Comparison of ENCODE assay signal across 8 mouse cellular contexts in the genomic region with DNA sequence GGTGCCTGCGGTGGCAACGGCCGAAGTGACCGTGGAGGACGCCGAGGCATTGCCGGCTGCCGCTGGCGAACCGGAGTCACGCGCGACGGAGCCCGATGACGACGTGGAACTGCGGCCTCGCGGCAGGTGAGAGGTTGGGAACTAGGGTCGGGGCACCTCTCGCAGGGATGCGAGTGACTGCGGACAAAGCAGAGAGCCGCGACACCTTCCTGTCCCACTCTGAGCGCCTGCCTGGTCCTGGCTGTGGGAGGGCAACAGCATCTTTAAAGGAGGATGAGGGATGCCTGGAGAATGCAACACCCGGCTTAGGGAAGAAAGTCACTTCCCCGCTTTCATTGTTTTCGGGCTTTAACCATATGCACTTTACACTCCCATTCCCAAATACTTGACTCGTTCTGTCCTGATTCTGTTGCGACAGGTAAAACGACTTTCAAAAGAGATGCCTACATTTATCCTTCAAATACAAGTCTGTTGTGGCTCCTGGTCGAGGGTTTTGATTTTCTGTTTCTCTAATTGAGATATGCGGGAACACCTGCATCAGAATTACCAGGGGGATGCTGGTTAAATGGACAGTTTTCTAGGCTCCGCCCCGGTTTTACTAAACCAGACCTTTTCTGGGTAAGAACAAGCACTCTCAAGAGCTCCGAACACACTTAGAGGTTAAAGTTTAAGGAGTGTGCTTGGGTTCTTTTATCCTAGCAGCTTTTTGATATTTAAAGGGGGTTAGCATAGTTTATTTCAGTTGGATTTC. TPM values are rescaled to one million over a fixed set of nuclear protein-coding genes. Genes with fewer than 3 reads are reported as not detected.
DNase-seq lines count a peak whose midpoint lies in the region; ATAC-seq and TF ChIP-seq lines count a peak whose summit lies in the region.

No protein-coding gene starts in this region.

- peaks cover 16% of the 10 kb centered on the region for H3K79me2 ChIP-seq in myocyte (ENCODE audit: control insufficient read depth, insufficient read depth)

- peak overlapping the region; percentile 82 for H3K9ac ChIP-seq in forebrain, embryonic 11.5 days (ENCODE audit: low read length)
- H3K9ac ChIP-seq in limb, embryonic 11.5 days (ENCODE audit: low read length): peak overlapping the region; percentile 78

- H3ac ChIP-seq in myocyte (ENCODE audit: control insufficient read depth, insufficient read length): peak overlapping the region; percentile 37

- ATAC-seq in forebrain, embryonic 11.5 days (replicated peaks; ENCODE audit: low FRiP score): no peak
- no peak for ATAC-seq in limb, embryonic 11.5 days (ENCODE audit: insufficient number of reproducible peaks, low FRiP score, low TSS enrichment, low read depth)

- H3K36me3 ChIP-seq in forebrain, embryonic 11.5 days (ENCODE audit: control insufficient read depth, insufficient read depth, low read length): no peaks in the 10 kb centered on the region
- H3K36me3 ChIP-seq in limb, embryonic 11.5 days (ENCODE audit: control insufficient read depth, insufficient read depth, low read length): no peaks in the 10 kb centered on the region
- no peaks in the 10 kb centered on the region for H3K36me3 ChIP-seq in myocyte (ENCODE audit: control insufficient read depth, insufficient read depth)

- 1% methylated on average over 38 of the region's 38 CpGs for WGBS in forebrain, embryonic 11.5 days
- 1% methylated on average over 38 of the region's 38 CpGs for WGBS in limb, embryonic 11.5 days

- H3K4me2 ChIP-seq in forebrain, embryonic 11.5 days (ENCODE audit: low read depth, low read length, severe bottlenecking): peak overlapping the region; percentile 71
- peak overlapping the region; percentile 68 for H3K4me2 ChIP-seq in limb, embryonic 11.5 days (ENCODE audit: low read depth, severe bottlenecking)
- peak overlapping the region; percentile 88 for H3K4me2 ChIP-seq in myocyte (ENCODE audit: low read depth)

- H3K27ac ChIP-seq in forebrain, embryonic 11.5 days (ENCODE audit: low read depth, low read length): peak overlapping the region; percentile 70
- no peak overlapping the region; the same call in 1 of the 2 replicates for H3K27ac ChIP-seq in limb, embryonic 11.5 days (replicated peaks; ENCODE audit: low read depth, low read length)

- no peak for TF ChIP-seq POLR2A in myocyte (IDR thresholded peaks at IDR 0.05; ENCODE audit: insufficient read length, low read depth)

- no peaks in the 10 kb centered on the region for H3K9me3 ChIP-seq in forebrain, embryonic 11.5 days (ENCODE audit: control insufficient read depth, low read length)
- H3K9me3 ChIP-seq in limb, embryonic 11.5 days (ENCODE audit: control insufficient read depth, low read length): no peaks in the 10 kb centered on the region

- peak; percentile 60 for DNase-seq in heart, adult 11 months
- DNase-seq in heart, postnatal 4 days: no peak
- peak; percentile 17 for DNase-seq in urinary bladder, postnatal 14 days (ENCODE audit: low spot score)
- DNase-seq in urinary bladder, postnatal 10 days (ENCODE audit: low spot score): no peak
- no peak for DNase-seq in forebrain, embryonic 11.5 days (ENCODE audit: low spot score)
- peak; percentile 41 for DNase-seq in limb, embryonic 11.5 days (ENCODE audit: low spot score)
- no peak for DNase-seq in layer of hippocampus, adult 9-10 months (ENCODE audit: low spot score)

- peak overlapping the region; percentile 89 for H3K4me3 ChIP-seq in forebrain, embryonic 11.5 days (ENCODE audit: low read depth, low read length)
- H3K4me3 ChIP-seq in limb, embryonic 11.5 days (ENCODE audit: low read depth, low read length): peak overlapping the region; percentile 89
- peak overlapping the region; percentile 45 for H3K4me3 ChIP-seq in myocyte

- no peaks in the 10 kb centered on the region for H3K27me3 ChIP-seq in forebrain, embryonic 11.5 days (ENCODE audit: control insufficient read depth, insufficient read depth, low read length)
- no peaks in the 10 kb centered on the region for H3K27me3 ChIP-seq in limb, embryonic 11.5 days (ENCODE audit: control insufficient read depth, insufficient read depth, low read length)
- no peaks in the 10 kb centered on the region for H3K27me3 ChIP-seq in myocyte (ENCODE audit: control insufficient read depth, insufficient read depth, insufficient read length)

- no peaks in the 10 kb centered on the region; the same call in 1 of the 2 replicates for H3K4me1 ChIP-seq in forebrain, embryonic 11.5 days (replicated peaks; ENCODE audit: control insufficient read depth, insufficient read depth, low read length)
- H3K4me1 ChIP-seq in limb, embryonic 11.5 days (ENCODE audit: control insufficient read depth, insufficient read depth, low read length): peaks cover 7% of the 10 kb centered on the region

TF ChIP-seq in myocyte, 11 proteins besides CTCF, POLR2A, EP300 and RAD21:
- TF ChIP-seq USF1 (IDR thresholded peaks at IDR 0.05; ENCODE audit: low read depth) (no peak), E2F4 (IDR thresholded peaks at IDR 0.05; ENCODE audit: insufficient read depth) (no peak), MYOG (IDR thresholded peaks at IDR 0.05; ENCODE audit: control insufficient read depth in 1 of 3, insufficient read depth in 1 of 3, insufficient read length in 2 of 3, low read depth in 2 of 3) (no peak), TCF12 (IDR thresholded peaks at IDR 0.05; ENCODE audit: insufficient read depth, poor library complexity, severe bottlenecking) (no peak), MAX (IDR thresholded peaks at IDR 0.05; ENCODE audit: low read depth) (no peak), POLR2AphosphoS2 (IDR thresholded peaks at IDR 0.05; ENCODE audit: insufficient read length, low read depth) (no peak), CEBPB (IDR thresholded peaks at IDR 0.05; ENCODE audit: insufficient read depth, poor library complexity, severe bottlenecking) (no peak), REST (IDR thresholded peaks at IDR 0.05; ENCODE audit: insufficient read depth, insufficient read length) (no peak), SRF (IDR thresholded peaks at IDR 0.05; ENCODE audit: control insufficient read depth, insufficient read length, low read depth) (no peak), MYOD1 (IDR thresholded peaks at IDR 0.05; ENCODE audit: control insufficient read depth in 1 of 3, insufficient read length in 2 of 3, low read depth in 2 of 3) (no peak)

RNA-seq across cellular contexts. Expression of gene Eif2ak3, which starts 0.8 kb away (rescaled TPM):
- 10 to 100 TPM; 12.6 to 13.7 TPM for total RNA-seq in heart, postnatal 4 days (2021)
- polyA plus RNA-seq in forebrain, embryonic 11.5 days (2014; fragmentation: Nextera tagmentation; extraction: Ambion mirVana): 9.8 and 11.0 TPM in 2 replicates
- polyA plus RNA-seq in limb, embryonic 11.5 days (2014; fragmentation: Nextera tagmentation; extraction: Ambion mirVana): 8.2 and 8.7 TPM in 2 replicates
- polyA plus RNA-seq in myocyte (2012; fragmentation: generic; extraction: Trizol): 3.3 TPM

RNA-seq across cellular contexts. Expression of gene Rpia, which starts 53.0 kb away (rescaled TPM):
- 1 to 10 TPM; 8.1 to 8.8 TPM for total RNA-seq in heart, postnatal 4 days (2021)
- polyA plus RNA-seq in forebrain, embryonic 11.5 days (2014; fragmentation: Nextera tagmentation; extraction: Ambion mirVana): 2.0 and 3.3 TPM in 2 replicates
- 1.5 and 2.0 TPM in 2 replicates for polyA plus RNA-seq in limb, embryonic 11.5 days (2014; fragmentation: Nextera tagmentation; extraction: Ambion mirVana)
- polyA plus RNA-seq in myocyte (2012; fragmentation: generic; extraction: Trizol): 11.6 TPM

Comparison
In these comparisons a context has a peak if more than half of its experiments do, and no peak if none do; other contexts are left out.
1. DNase-seq: peak in heart, adult 11 months (single experiment), urinary bladder, postnatal 14 days (single experiment) and limb, embryonic 11.5 days (single experiment); none in heart, postnatal 4 days (single experiment), urinary bladder, postnatal 10 days (single experiment), forebrain, embryonic 11.5 days (single experiment) and layer of hippocampus, adult 9-10 months (single experiment).
2. Peak in every context shown above with its lines, with median percentiles within 50 percentile points of each other: H3K4me2 ChIP-seq and H3K4me3 ChIP-seq.